Mouse (Mus musculus) cerebellum, adult 2 months (tissue): ENCODE measurements around the gene Pigr.

ENCODE experiments used
- CTCF ChIP-seq: fragments of 200-500 bp; IDR thresholded peaks from 2 replicates; pipeline ENCODE4 v1.5.1; 2011; ENCODE audit warnings: low read depth, mild to moderate bottlenecking, control low read depth, low read length, moderate library complexity, borderline replicate concordance; ENCODE audit not compliant: insufficient read depth
- POLR2A ChIP-seq: fragments of 200-500 bp; IDR thresholded peaks from 2 replicates; pipeline ENCODE4 v1.6.1; 2011; ENCODE audit warnings: low read length, control low read depth, borderline replicate concordance; ENCODE audit not compliant: insufficient read depth

- TF ChIP-seq CTCF (no peak), POLR2A (no peak)
Observed at GRCm38 (mm10) chr1:130864741-130865140, 38.3 kb downstream of the Pigr start.
